Mouse (Mus musculus) adrenal gland, adult 2 months (tissue): ENCODE results near the gene Tmod1. TPM values are rescaled to one million over a fixed set of nuclear protein-coding genes. Genes with fewer than 3 reads are reported as not detected.

Experiments
- DNase-seq: peaks from one replicate; pipeline ENCODE4 v3.0.0; 2021
- polyA plus RNA-seq: library from polyadenylated mRNA; depleted of rRNA; stranded (reverse); fragments of >200 nt; gene quantifications from 2 replicates; pipeline ENCODE4 v1.2.3, GENCODE M21; 2012
- total RNA-seq, 2 experiments: library from RNA; stranded (reverse); gene quantifications; 2 replicates each; pipeline ENCODE4 v1.2.3; 2021

Tmod1 gene
- total and polyA plus RNA-seq, 3 experiments: 2.2 to 8.7 (median 3.0) TPM

- DNase-seq: no peak
Observed at GRCm38 (mm10) chr4:46089524-46090125, 50.9 kb downstream of the Tmod1 start.

- DNase-seq: peak; percentile 84
Observed at GRCm38 (mm10) chr4:46092429-46093076, 53.8 kb downstream of the Tmod1 start.

- DNase-seq: no peak
Observed at GRCm38 (mm10) chr4:46094916-46095825, 56.4 kb downstream of the Tmod1 start.

- no peak for DNase-seq
Observed at GRCm38 (mm10) chr4:46095826-46096159, 57.1 kb downstream of the Tmod1 start.

DNA sequence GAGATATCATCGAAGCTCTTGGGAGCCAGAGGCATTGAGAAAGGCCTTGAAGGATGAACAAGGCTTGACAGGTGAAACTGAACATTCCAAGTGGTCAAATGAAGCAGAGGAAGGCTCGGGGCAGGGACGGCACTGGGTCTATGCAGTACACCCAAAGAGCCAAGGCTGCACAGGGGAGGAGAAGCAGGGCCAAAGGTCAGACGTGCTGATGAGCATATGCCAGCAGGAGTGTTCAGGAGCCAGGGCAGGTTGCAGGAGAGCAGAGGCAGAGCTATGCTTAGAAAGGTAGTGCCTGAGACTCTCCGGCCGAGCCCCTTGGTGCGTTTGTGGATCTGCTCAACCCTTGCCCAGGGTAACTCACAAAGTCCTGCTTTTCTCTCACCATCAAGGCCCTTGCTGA is 57.8 kb downstream of the Tmod1 start:
- no peak for DNase-seq

- DNase-seq: no peak
Observed at GRCm38 (mm10) chr4:46097591-46097990, 58.9 kb downstream of the Tmod1 start.

GRCm38 (mm10) chr4:46099132-46099531 is 60.4 kb downstream of the Tmod1 start:
- DNase-seq: peak; percentile 33

GRCm38 (mm10) chr4:46100539-46100938 is 61.8 kb downstream of the Tmod1 start:
- DNase-seq: no peak

- DNase-seq: no peak
Observed at GRCm38 (mm10) chr4:46101211-46101711, 62.5 kb downstream of the Tmod1 start.

DNA sequence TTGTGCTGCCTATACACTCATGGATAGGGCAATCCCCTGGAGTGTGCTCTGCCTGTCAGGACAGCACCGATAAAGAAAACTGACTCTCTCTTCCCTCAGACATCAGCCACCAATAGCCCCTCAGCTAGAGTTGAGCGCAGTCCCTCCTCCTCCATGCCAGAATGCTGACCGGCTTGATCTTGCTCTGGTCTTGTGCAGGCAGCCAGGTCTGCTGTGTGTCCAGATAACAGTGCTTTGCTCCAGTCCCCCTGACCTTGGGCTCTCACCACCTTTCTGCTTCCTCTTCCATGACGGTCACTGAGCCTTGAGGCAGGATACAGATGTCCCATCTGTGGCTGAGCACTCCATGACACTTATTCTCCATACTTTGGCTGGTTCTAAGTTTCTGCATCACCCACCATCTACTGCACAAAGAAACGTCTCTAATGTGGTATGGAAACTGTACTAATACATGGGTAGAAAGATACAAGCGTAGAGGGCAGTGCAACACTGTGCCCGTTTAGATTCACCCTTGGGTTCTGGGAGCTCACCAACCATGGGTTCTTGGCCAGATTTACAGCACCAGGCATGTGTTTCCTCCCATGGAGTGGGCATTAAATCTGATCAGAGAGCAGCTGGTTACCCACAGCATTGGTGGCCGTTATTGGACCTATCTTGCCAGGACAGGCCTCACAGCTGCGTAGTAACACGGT is 63.5 kb downstream of the Tmod1 start:
- no peak for DNase-seq

DNA sequence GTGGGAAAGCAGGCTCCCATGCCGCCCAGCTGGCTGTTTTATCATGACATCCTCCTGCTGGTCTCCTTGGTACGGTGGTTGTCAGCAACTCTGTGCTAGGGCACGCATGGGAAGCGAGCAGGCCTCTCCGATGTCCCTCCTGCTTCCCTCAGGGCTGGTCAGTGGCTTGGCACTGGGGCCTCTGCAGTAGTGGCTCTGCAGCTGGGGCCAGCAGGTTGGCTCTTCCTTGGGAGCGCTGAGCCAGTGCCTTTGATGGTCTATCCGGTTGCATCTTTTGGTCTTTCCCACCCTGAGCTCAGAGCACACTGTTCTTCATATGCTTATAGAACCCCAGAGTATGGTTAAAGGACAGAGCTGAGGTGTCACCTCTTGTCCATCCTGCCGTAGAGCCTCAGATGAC is 71.3 kb downstream of the Tmod1 start:
- DNase-seq: no peak

GRCm38 (mm10) chr4:46111361-46111760 is 72.6 kb downstream of the Tmod1 start:
- DNase-seq: no peak

DNA sequence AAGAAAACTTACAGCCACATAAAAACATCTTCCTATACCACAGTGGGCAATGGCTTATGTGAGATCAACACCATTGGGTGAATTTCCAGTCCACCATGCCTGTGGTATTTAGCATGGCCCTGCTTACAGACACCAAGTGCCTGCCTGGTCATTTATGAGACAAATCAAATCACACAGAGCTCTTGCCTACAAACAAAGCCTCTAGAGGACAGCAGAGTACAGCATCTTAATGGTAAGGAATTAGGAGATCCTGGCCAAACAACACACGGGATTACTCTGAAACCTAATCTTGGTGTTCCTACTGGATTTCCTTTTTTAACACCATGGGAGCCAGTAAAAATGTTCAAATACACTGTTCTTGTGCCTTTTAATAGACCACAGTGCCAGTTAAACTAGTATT is 76.6 kb downstream of the Tmod1 start:
- DNase-seq: no peak

DNA sequence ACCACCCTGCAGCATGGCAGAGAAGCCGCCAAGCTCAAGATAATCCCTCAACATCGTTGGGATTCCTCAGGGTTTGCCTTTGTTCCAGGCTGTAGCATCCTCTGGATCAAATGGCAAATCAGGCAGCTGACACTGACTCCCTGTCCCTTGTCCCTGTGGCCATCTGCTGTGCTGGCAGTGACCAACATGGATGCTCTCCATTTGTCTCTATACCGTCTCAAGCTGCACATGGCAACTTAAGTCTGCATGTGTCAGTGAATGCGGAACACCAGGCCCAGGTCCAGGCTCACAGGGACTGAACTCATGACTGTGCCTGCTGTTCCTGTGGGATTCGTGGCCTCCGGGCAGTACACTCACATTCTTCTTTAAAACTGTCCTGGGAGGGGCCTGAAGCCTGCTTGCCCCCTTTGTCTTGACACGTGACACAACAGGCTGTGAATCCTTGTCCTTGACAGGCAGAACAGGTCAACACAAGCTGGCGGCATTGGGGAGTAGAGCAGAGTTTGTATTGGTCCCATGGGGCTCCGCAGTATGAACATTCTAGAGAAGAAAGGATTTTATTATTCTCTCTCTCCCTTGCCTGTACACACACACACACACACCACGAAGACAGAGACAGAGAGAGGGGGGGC is 77.9 kb downstream of the Tmod1 start:
- no peak for DNase-seq

GRCm38 (mm10) chr4:46117536-46117935 is 78.8 kb downstream of the Tmod1 start:
- no peak for DNase-seq

DNA sequence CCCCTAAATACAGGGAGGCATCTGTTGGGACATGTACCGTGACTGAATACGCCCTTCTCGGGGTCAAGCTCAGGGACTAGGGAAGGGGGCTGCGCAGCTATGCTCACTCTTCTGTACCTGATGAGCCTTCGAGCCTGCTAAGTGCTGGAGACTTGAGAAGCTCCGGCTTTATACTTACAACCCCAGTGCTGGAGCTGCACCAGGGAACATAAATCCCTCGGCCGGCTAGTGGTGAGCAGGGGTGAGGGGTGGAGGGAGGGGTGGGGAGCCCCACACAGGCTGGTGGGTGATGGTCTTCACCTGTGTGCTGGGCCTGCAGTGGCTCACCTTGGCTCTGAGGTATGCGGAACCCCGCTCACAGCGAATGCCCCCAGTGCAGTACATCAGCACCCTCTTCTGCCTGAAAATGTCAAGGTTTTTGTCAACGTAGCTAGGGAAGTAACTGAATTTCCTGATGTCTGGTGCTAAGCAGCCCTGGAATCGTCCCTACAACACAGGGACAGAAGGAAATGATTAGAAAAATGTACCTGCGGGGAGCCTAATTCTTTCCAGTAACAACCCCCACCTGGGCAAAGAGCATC is 80.9 kb downstream of the Tmod1 start:
- peak; percentile 52 for DNase-seq

- no peak for DNase-seq
Observed at GRCm38 (mm10) chr4:46120767-46121166, 82.0 kb downstream of the Tmod1 start.

- no peak for DNase-seq
Observed at GRCm38 (mm10) chr4:46123358-46123757, 84.6 kb downstream of the Tmod1 start.

DNA sequence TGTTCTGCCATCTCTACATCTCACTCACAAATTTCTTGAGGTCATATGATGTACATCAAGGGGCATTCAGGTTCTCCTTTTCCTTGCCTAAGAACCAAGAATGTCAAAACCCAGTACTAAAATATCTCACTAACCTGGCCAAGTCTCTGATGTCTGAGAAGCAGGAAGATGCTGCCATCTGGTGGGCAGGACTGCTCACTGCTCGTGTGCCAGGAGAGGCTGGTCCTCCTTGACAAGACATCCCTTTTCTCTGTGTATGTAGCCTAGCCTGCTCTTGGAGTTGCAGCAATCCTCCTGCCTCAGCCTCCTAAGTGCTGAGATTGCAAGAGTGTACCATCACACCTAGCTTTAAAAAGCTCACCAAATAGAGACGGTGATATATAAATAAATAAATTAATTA is 87.8 kb downstream of the Tmod1 start:
- peak; percentile 69 for DNase-seq

GRCm38 (mm10) chr4:46129311-46130004 is 90.7 kb downstream of the Tmod1 start:
- DNase-seq: no peak

DNA sequence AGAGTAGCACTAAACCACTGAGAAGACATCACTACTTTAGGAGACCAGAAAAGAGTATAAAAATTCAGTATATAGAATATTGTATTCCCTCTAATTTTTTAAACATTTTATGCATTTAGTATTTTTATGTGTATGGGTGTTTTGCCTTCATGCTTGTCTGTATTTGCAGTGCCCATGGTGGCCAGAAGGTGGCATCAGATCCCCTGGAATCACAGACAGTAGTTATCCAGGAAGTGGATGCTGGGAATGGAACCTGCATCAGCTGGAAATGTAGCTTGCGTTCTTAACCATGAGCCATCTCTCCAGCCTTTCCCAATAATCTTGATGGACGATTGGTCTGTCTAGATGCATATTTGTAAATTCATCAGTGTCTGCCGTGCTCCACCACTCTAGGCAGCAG is 91.5 kb downstream of the Tmod1 start:
- DNase-seq: peak; percentile 54
